Mouse (Mus musculus) CD4-positive, CD25-positive, alpha-beta regulatory T cell, adult 4 months (primary cell): ENCODE measurements at regions not wholly inside any gene's neighbourhood (a gene's known extent, or its start where the extent isn't known, plus 50 kb on each side); places are given as distances from the start of the nearest gene placed in this dataset.
A peak's percentile ranks its signal among the peaks of the same experiment; 100 is the strongest.

Source experiments
- ATAC-seq: one replicate; pipeline ENCODE4 v1.8.0; 2017

GRCm38 (mm10) chr1:128671016-128671415 lies 78.9 kb upstream of the Cxcr4 start:
- ATAC-seq: no peak

- ATAC-seq: no peak
Measured at GRCm38 (mm10) chr1:128669241-128669666, 77.2 kb upstream of the Cxcr4 start.

- no peak for ATAC-seq
Measured at GRCm38 (mm10) chr1:128668718-128669117, 76.6 kb upstream of the Cxcr4 start.

- ATAC-seq: peak; percentile 86
Measured at GRCm38 (mm10) chr1:128667121-128667762, 75.1 kb upstream of the Cxcr4 start.

GRCm38 (mm10) chr1:128663207-128663606 lies 71.1 kb upstream of the Cxcr4 start:
- ATAC-seq: no peak

- no peak for ATAC-seq
Measured at GRCm38 (mm10) chr1:128659857-128660256, 67.8 kb upstream of the Cxcr4 start.

GRCm38 (mm10) chr1:128658802-128659201 lies 66.7 kb upstream of the Cxcr4 start:
- no peak for ATAC-seq

- no peak for ATAC-seq
Measured at GRCm38 (mm10) chr1:128654099-128654862, 62.2 kb upstream of the Cxcr4 start.

- no peak for ATAC-seq
Measured at GRCm38 (mm10) chr1:128650596-128650995, 58.5 kb upstream of the Cxcr4 start.

GRCm38 (mm10) chr1:128649490-128650178 lies 57.5 kb upstream of the Cxcr4 start:
- ATAC-seq: no peak

- no peak for ATAC-seq
Measured at GRCm38 (mm10) chr1:128643316-128643776, 51.3 kb upstream of the Cxcr4 start.

GRCm38 (mm10) chr1:128642212-128642611 lies 50.1 kb upstream of the Cxcr4 start:
- no peak for ATAC-seq
